Mouse (Mus musculus) midbrain, embryonic 13.5 days (tissue): ENCODE results near the gene Spcs2. TPM values are rescaled to one million over a fixed set of nuclear protein-coding genes. Genes with fewer than 3 reads are reported as not detected.

ENCODE experiments used
- ATAC-seq: fragments of 200-750 bp; cut with Nextera tagmentation; 2 replicates; pipeline ENCODE4 v1.8.0; 2017; ENCODE audit warnings: mild to moderate bottlenecking, moderate TSS enrichment, moderate library complexity
- H3K27ac ChIP-seq: fragments of 300-500 bp; sonication (generic); 2 replicates; pipeline ENCODE4 v1.5.1; 2015; ENCODE audit warnings: inconsistent platforms, mild to moderate bottlenecking, moderate library complexity
- H3K27me3 ChIP-seq: fragments of 300-500 bp; sonication (generic); 2 replicates; pipeline ENCODE4 v1.6.1; 2015; ENCODE audit warnings: mild to moderate bottlenecking, inconsistent platforms
- H3K36me3 ChIP-seq: fragments of 300-500 bp; sonication (generic); 2 replicates; pipeline ENCODE4 v1.6.1; 2015; ENCODE audit warnings: mild to moderate bottlenecking, inconsistent platforms
- H3K4me1 ChIP-seq: fragments of 300-500 bp; sonication (generic); replicated peaks from 2 replicates; pipeline ENCODE4 v1.6.1; 2015; ENCODE audit warnings: inconsistent platforms
- H3K4me2 ChIP-seq: fragments of 300-500 bp; sonication (generic); replicated peaks from 2 replicates; pipeline ENCODE4 v1.6.1; 2015; ENCODE audit warnings: moderate library complexity, mild to moderate bottlenecking, inconsistent platforms
- H3K4me3 ChIP-seq: fragments of 300-500 bp; sonication (generic); replicated peaks from 2 replicates; pipeline ENCODE4 v1.5.1; 2015; ENCODE audit warnings: mild to moderate bottlenecking, inconsistent platforms
- H3K9ac ChIP-seq: fragments of 300-500 bp; sonication (generic); replicated peaks from 2 replicates; pipeline ENCODE4 v1.6.1; 2015; ENCODE audit warnings: mild to moderate bottlenecking, inconsistent platforms
- H3K9me3 ChIP-seq: fragments of 300-500 bp; sonication (generic); 2 replicates; pipeline ENCODE4 v1.6.1; 2016; ENCODE audit warnings: mild to moderate bottlenecking, inconsistent platforms
- WGBS: fragments of 180-500 bp; shearing (Covaris S2); methylation state at CpG from one replicate; pipeline ENCODE4 v1.1.7; 2015; 5-methylcytosine and 5-hydroxymethylcytosine counted together
- polyA plus RNA-seq: library from polyadenylated mRNA; unstranded; fragments of >200 nt; fragmentation: Nextera tagmentation; extraction: Ambion mirVana; gene quantifications from 2 replicates; pipeline ENCODE4 v1.2.1, GENCODE M21; 2015

Gene Spcs2
- polyA plus RNA-seq, 1 experiment from 2014 or later = 326 TPM

DNA sequence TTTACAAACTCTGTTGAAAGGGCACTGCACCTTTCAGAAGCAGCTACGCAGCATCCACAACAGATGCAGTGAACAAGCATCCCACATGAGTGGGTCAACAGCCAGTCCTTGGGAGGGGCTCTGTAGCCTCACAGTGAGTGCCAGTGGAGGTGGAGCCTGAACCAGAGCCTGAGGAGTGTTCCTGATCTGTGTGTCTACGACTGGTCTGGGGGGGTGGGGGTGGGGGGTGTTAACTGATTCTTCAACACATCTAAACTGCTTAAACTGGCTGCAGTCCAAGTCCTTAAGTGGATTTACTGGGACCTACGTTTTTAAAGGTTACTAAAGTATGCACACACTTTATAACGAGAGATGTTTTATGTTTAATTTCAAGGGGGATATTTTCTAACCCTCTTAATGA lies 26.5 kb downstream of the Spcs2 start:
- Histone ChIP-seq H3K9me3 (no peaks in the 10 kb centered on the region), H3K27ac (no peak overlapping the region), H3K4me1 (no peaks in the 10 kb centered on the region), H3K36me3 (peaks cover 52% of the 10 kb centered on the region), H3K9ac (no peak overlapping the region), H3K27me3 (no peaks in the 10 kb centered on the region), H3K4me3 (no peak overlapping the region), H3K4me2 (no peak overlapping the region)
- no peak for ATAC-seq
- 60% methylated on average over 4 of the region's 4 CpGs for WGBS

DNA sequence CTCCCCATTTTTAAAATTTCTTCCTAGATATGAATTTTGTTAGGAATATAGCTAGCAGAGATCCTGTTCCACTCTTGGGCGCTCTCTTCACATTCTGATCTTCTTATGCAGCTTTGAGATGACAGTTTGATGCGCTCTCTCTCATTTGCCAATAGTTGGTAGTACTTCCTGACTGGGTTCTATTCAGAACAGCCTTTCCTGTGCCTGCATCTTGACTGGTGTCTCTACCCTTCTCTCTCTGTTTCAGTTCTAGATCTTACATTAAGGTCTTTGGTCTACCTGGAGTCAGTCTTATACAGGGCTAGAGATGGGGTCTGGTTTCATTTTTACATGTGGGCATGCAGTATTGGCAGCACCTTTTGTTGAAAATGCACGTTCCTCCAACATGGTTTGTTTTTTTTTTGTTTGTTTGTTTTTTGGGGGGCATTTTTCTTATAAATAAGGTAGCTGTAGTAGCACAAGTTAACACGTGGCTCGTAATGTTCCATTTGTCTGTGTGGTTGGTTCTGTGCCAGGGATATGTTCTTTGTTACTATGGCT lies 28.9 kb downstream of the Spcs2 start:
- Histone ChIP-seq H3K9ac (no peak overlapping the region), H3K27ac (no peak overlapping the region), H3K4me1 (no peaks in the 10 kb centered on the region), H3K4me2 (no peak overlapping the region), H3K36me3 (peaks cover 28% of the 10 kb centered on the region), H3K4me3 (no peak overlapping the region), H3K27me3 (no peaks in the 10 kb centered on the region), H3K9me3 (no peaks in the 10 kb centered on the region)
- no peak for ATAC-seq
- 90% methylated on average over 5 of the region's 5 CpGs for WGBS

GRCm38 (mm10) chr7:99833846-99834222 lies 29.4 kb downstream of the Spcs2 start:
- H3K36me3 ChIP-seq = peaks cover 23% of the 10 kb centered on the region
- H3K9ac ChIP-seq = no peak overlapping the region
- H3K4me2 ChIP-seq = no peak overlapping the region
- no peak overlapping the region for H3K27ac ChIP-seq
- no peaks in the 10 kb centered on the region for H3K27me3 ChIP-seq
- H3K4me1 ChIP-seq = no peaks in the 10 kb centered on the region
- WGBS = 88% methylated on average over 2 of the region's 2 CpGs
- H3K9me3 ChIP-seq = no peaks in the 10 kb centered on the region
- no peak overlapping the region for H3K4me3 ChIP-seq
- no peak for ATAC-seq

DNA sequence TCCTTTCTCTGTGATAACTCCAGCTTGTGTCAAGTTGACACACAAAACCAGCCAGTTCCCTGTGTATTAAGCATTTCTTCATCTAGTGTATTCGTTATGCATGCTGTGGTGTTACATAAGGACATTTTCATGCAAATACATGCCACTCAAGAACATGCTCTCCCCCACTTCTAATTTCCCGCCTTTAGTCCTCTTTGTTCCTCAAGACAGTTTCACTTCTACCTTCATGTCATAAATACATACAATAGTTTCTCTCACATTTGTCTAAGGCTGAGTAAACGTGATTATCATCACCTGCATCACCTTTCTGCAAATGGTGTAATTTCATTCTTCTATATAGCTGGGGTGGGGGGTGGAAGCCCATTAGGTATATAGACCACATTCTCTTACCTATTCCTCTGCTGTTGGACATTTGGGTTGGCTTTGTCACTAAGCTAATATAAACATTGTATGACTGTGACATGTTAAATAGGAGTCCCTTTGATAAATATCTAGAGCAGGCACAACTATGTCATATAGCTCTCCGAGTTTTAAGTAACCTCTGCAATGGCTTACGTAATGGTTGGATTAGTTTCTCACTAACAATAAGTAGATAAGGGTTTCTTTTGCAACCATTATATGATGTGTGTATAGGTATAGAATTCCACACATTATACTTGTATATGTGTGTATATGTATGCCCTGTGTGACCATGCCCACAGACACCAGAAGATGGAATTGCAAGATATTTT lies 30.0 kb downstream of the Spcs2 start:
- no peak overlapping the region for H3K27ac ChIP-seq
- H3K4me3 ChIP-seq = no peak overlapping the region
- WGBS = 89% methylated on average over 5 of the region's 5 CpGs
- peaks cover 18% of the 10 kb centered on the region for H3K36me3 ChIP-seq
- no peaks in the 10 kb centered on the region for H3K9me3 ChIP-seq
- H3K4me1 ChIP-seq = no peaks in the 10 kb centered on the region; the same call in 1 of the 2 replicates
- ATAC-seq = no peak
- no peak overlapping the region for H3K9ac ChIP-seq
- H3K4me2 ChIP-seq = no peak overlapping the region
- no peaks in the 10 kb centered on the region for H3K27me3 ChIP-seq

DNA sequence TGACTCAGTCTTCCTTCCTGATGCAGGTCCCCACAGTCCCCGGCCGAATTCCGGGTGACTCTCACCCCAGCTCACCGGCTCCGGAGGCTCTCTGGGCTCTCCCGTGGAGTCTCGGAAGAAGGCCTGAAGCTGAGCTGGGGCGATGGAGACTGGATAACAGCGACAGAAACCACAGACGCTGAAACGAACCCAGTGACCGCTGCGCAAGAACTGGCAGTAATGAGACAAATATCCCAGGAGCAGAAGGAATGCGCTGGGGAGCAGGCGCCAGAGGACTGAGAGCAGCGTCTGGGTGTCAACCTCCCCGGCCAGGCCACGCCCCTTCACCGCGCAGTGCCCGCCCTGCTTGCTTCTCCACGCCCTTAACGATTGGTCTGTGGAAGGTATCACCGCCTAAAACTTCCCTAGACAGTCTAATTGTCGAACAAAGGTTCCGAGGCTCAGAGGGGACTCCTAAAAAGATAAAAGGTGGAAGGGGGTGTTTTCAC lies 35.1 kb downstream of the Spcs2 start, which contains the start of gene Neu3:
Gene Neu3 (minus strand): TSS at position 335 of the 488 bp plus-strand sequence.
- Histone ChIP-seq H3K4me1 (peaks cover 8% of the 10 kb centered on the region), H3K9ac (peak within 1 kb of the TSS; percentile 61), H3K36me3 (no peaks in the 10 kb centered on the region), H3K9me3 (no peaks in the 10 kb centered on the region), H3K27me3 (no peaks in the 10 kb centered on the region), H3K4me2 (peak within 1 kb of the TSS; percentile 60), H3K27ac (peak within 1 kb of the TSS; percentile 44; the same call in 1 of the 2 replicates), H3K4me3 (peak within 1 kb of the TSS; percentile 42)
- ATAC-seq = peak; percentile 96
- under 1% methylated on average over 26 of the region's 26 CpGs for WGBS

DNA sequence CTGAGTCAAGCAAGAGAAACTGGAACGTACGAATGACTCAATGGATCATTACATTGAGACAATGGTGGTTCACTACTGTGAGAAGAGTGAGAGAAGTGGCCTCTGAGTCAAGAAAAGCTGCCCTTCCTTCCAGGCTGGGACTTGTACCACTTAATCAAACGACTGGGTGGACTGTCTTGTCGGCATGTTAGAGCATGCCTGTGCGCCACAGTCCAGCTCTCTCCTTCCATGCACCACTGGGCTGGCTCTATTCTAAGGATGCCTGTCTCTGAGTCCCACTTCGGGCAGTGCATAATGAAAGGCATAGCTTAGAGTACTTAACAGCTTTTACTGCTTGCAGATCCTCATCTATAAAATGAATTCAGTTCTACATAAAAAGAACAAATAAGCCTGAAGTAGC lies 37.2 kb downstream of the Spcs2 start:
- Histone ChIP-seq H3K9ac (no peak overlapping the region), H3K9me3 (no peaks in the 10 kb centered on the region), H3K27me3 (no peaks in the 10 kb centered on the region), H3K36me3 (no peaks in the 10 kb centered on the region), H3K4me1 (peaks cover 8% of the 10 kb centered on the region), H3K4me2 (no peak overlapping the region), H3K4me3 (no peak overlapping the region), H3K27ac (no peak overlapping the region)
- 72% methylated on average over 6 of the region's 6 CpGs for WGBS
- ATAC-seq = no peak

GRCm38 (mm10) chr7:99825511-99825910 lies 37.8 kb downstream of the Spcs2 start:
- no peak overlapping the region for H3K4me2 ChIP-seq
- WGBS = 88% methylated on average over 9 of the region's 9 CpGs
- no peaks in the 10 kb centered on the region for H3K9me3 ChIP-seq
- no peak for ATAC-seq
- no peaks in the 10 kb centered on the region for H3K36me3 ChIP-seq
- no peak overlapping the region for H3K27ac ChIP-seq
- H3K9ac ChIP-seq = no peak overlapping the region
- H3K27me3 ChIP-seq = no peaks in the 10 kb centered on the region
- no peak overlapping the region for H3K4me3 ChIP-seq
- H3K4me1 ChIP-seq = peaks cover 8% of the 10 kb centered on the region

GRCm38 (mm10) chr7:99824649-99825483 lies 38.4 kb downstream of the Spcs2 start:
- no peak overlapping the region for H3K4me3 ChIP-seq
- H3K4me1 ChIP-seq = peaks cover 8% of the 10 kb centered on the region
- no peaks in the 10 kb centered on the region for H3K27me3 ChIP-seq
- no peak for ATAC-seq
- no peaks in the 10 kb centered on the region for H3K9me3 ChIP-seq
- H3K27ac ChIP-seq = no peak overlapping the region
- no peak overlapping the region for H3K4me2 ChIP-seq
- WGBS = 88% methylated on average over 16 of the region's 16 CpGs
- no peak overlapping the region for H3K9ac ChIP-seq
- no peaks in the 10 kb centered on the region for H3K36me3 ChIP-seq

- no peak for ATAC-seq
- 86% methylated on average over 10 of the region's 10 CpGs for WGBS
Measured at GRCm38 (mm10) chr7:99823045-99823663, 40.1 kb downstream of the Spcs2 start.

DNA sequence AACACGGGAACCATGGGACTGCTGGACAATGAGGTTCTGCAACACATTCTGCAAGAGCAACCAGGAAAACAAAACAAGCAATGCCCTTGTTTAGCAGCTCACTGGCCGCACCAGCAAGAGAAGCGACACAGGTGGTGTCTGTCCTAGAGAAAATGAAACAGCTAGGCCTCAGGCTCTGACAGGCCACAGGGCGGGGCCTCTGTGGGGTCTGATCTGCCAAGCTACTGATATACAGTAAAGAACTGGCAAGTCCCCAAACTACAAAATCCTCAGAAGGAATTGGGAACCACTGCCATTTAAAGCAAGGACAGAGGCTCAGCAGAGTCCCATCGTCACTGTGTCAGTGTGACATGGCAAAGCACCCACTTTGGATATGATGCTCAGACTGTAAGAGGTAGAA lies 40.8 kb downstream of the Spcs2 start:
- H3K4me3 ChIP-seq = no peak overlapping the region
- H3K27ac ChIP-seq = no peak overlapping the region

More at GRCm38 (mm10) chr7:99823045-99823663, 40.1 kb downstream of the Spcs2 start:
- Histone ChIP-seq H3K36me3 (no peaks in the 10 kb centered on the region), H3K4me1 (peaks cover 7% of the 10 kb centered on the region), H3K4me3 (no peak overlapping the region), H3K9me3 (no peaks in the 10 kb centered on the region), H3K27me3 (no peaks in the 10 kb centered on the region), H3K4me2 (no peak overlapping the region), H3K9ac (no peak overlapping the region), H3K27ac (no peak overlapping the region)

DNA sequence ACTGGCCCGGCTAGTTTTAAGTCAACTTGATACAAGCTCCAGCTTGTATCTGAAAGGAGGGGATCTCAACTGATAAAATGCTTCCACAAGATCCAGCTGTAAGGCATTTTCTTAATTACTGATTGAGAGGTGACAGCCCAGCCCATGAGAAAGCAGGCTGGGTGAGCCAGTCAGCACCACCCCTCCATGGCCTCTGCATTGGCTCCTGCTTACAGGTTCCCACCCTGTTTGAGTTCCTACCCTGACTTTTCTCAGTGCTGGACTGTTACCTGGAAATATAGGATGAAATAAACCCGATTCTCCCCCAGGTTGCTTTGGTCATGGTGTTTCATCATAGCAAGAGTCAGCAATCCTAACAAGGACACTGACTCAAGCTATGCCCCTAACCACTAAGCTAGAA lies 41.3 kb downstream of the Spcs2 start:
- H3K36me3 ChIP-seq = no peaks in the 10 kb centered on the region
- H3K27me3 ChIP-seq = no peaks in the 10 kb centered on the region
- H3K4me3 ChIP-seq = no peak overlapping the region
- no peak overlapping the region for H3K9ac ChIP-seq
- no peak for ATAC-seq
- H3K27ac ChIP-seq = no peak overlapping the region
- WGBS = 88% methylated on average over 2 of the region's 2 CpGs
- no peaks in the 10 kb centered on the region for H3K9me3 ChIP-seq
- no peak overlapping the region for H3K4me2 ChIP-seq
- H3K4me1 ChIP-seq = no peaks in the 10 kb centered on the region

More for the DNA sequence above, 40.8 kb downstream of the Spcs2 start:
- no peak for ATAC-seq
- Histone ChIP-seq H3K9me3 (no peaks in the 10 kb centered on the region), H3K4me2 (no peak overlapping the region), H3K27me3 (no peaks in the 10 kb centered on the region), H3K36me3 (no peaks in the 10 kb centered on the region), H3K9ac (no peak overlapping the region), H3K4me1 (no peaks in the 10 kb centered on the region; the same call in 1 of the 2 replicates)
- 89% methylated on average over 5 of the region's 5 CpGs for WGBS
